Mouse (Mus musculus): ENCODE data around the gene Ccdc124.

- TF ChIP-seq CTCF (IDR thresholded peaks at IDR 0.05; ENCODE audit: low read depth): no peak
- TF ChIP-seq EP300 (optimal IDR thresholded peaks at IDR 0.05): no peak
These were observed 17.1 kb downstream of the Ccdc124 start for GRCm38 (mm10) chr8:70856541-70857197.

Data from stomach, postnatal 0 days (tissue).